ENCODE assay signal across 9 mouse cellular contexts in genomic region chr2:102820225-102820711, GRCm38 (mm10).
DNase-seq lines count a peak whose midpoint lies in the region; ATAC-seq lines count a peak whose summit lies in the region.
"Had no signal": no experiment of that assay in that cellular context is flagged by ENCODE, and none has a peak within 500 bp of the region (broad histone marks: within the 10 kb centered on the region; RNA-seq: fewer than 3 reads in every experiment).

No protein-coding gene starts in this region.

- H3K36me3 ChIP-seq in heart, embryonic 11.5 days (ENCODE audit: control insufficient read depth, insufficient read depth, low read length): no peaks in the 10 kb centered on the region
- H3K36me3 ChIP-seq in hindbrain, embryonic 14.5 days (replicated peaks; ENCODE audit: control insufficient read depth, insufficient read depth): no peaks in the 10 kb centered on the region

- no peak overlapping the region for H3K4me2 ChIP-seq in heart, embryonic 11.5 days
- no peak overlapping the region for H3K4me2 ChIP-seq in hindbrain, embryonic 14.5 days (replicated peaks)

- no peaks in the 10 kb centered on the region for H3K4me1 ChIP-seq in heart, embryonic 11.5 days (ENCODE audit: control insufficient read depth, insufficient read depth, low read length)
- H3K4me1 ChIP-seq in hindbrain, embryonic 14.5 days (replicated peaks; ENCODE audit: control insufficient read depth, insufficient read depth, low read length): 0 out of 2 replicates have a peak, but pooled peaks cover 9% of the 10 kb centered on the region

- H3K4me3 ChIP-seq in heart, embryonic 11.5 days (ENCODE audit: low read depth, low read length): no peak overlapping the region
- H3K4me3 ChIP-seq in hindbrain, embryonic 14.5 days (replicated peaks; ENCODE audit: low read length): no peak overlapping the region
- H3K4me3 ChIP-seq: myocyte had no signal

- no peak for ATAC-seq in heart, embryonic 11.5 days (replicated peaks; ENCODE audit: insufficient number of reproducible peaks, low FRiP score, low TSS enrichment)
- peak; percentile 83 for ATAC-seq in hindbrain, embryonic 14.5 days (ENCODE audit: low FRiP score)
- no peak for ATAC-seq in erythroid progenitor cell, adult 5-6 weeks (replicated peaks; ENCODE audit: low FRiP score, poor library complexity, severe bottlenecking)

- no peak overlapping the region for H3K9ac ChIP-seq in heart, embryonic 11.5 days (ENCODE audit: low read depth, low read length)
- no peak overlapping the region for H3K9ac ChIP-seq in hindbrain, embryonic 14.5 days

- peak; percentile 8 to 22 for DNase-seq in heart, adult 18-20 months
- peak; percentile 37 to 43 for DNase-seq in cerebellum, postnatal 10 days
- peak; percentile 30 for DNase-seq in hindbrain, embryonic 14.5 days (ENCODE audit: low spot score)
- DNase-seq in lung, postnatal 14 days: peak; percentile 12
- DNase-seq in right cerebral cortex, postnatal 14 days: no peak
- DNase-seq in MN1 (ENCODE audit: low spot score): no peak

- H3K9me3 ChIP-seq in heart, embryonic 11.5 days (replicated peaks; ENCODE audit: control insufficient read depth, low read length): no peaks in the 10 kb centered on the region
- H3K9me3 ChIP-seq in hindbrain, embryonic 14.5 days (ENCODE audit: control insufficient read depth, low read length): no peaks in the 10 kb centered on the region

- H3K27ac ChIP-seq in heart, embryonic 11.5 days (ENCODE audit: low read depth, low read length): no peak overlapping the region
- H3K27ac ChIP-seq in hindbrain, embryonic 14.5 days: no peak overlapping the region

- WGBS in heart, embryonic 11.5 days (ENCODE audit: insufficient replicate concordance): 76% methylated on average over 5 of the region's 5 CpGs
- WGBS in hindbrain, embryonic 14.5 days: 40% methylated on average over 5 of the region's 5 CpGs

- H3K27me3 ChIP-seq in heart, embryonic 11.5 days (ENCODE audit: control insufficient read depth, insufficient read depth, low read length): no peaks in the 10 kb centered on the region
- no peaks in the 10 kb centered on the region for H3K27me3 ChIP-seq in hindbrain, embryonic 14.5 days (ENCODE audit: control insufficient read depth, insufficient read depth, low read length)

Comparison
In these comparisons a context has a peak if more than half of its experiments do, and no peak if none do; other contexts are left out.
1. DNase-seq: peak in heart, adult 18-20 months (2 of 2), cerebellum, postnatal 10 days (2 of 2), hindbrain, embryonic 14.5 days (single experiment) and lung, postnatal 14 days (single experiment); none in right cerebral cortex, postnatal 14 days (single experiment) and MN1 (single experiment).